Mouse (Mus musculus): ENCODE measurements around the gene Morc3. TPM values are rescaled to one million over a fixed set of nuclear protein-coding genes. Genes with fewer than 3 reads are reported as not detected.

Morc3 gene
- polyA plus RNA-seq, 1 experiment from 2014 or later: 41.9 TPM

DNA sequence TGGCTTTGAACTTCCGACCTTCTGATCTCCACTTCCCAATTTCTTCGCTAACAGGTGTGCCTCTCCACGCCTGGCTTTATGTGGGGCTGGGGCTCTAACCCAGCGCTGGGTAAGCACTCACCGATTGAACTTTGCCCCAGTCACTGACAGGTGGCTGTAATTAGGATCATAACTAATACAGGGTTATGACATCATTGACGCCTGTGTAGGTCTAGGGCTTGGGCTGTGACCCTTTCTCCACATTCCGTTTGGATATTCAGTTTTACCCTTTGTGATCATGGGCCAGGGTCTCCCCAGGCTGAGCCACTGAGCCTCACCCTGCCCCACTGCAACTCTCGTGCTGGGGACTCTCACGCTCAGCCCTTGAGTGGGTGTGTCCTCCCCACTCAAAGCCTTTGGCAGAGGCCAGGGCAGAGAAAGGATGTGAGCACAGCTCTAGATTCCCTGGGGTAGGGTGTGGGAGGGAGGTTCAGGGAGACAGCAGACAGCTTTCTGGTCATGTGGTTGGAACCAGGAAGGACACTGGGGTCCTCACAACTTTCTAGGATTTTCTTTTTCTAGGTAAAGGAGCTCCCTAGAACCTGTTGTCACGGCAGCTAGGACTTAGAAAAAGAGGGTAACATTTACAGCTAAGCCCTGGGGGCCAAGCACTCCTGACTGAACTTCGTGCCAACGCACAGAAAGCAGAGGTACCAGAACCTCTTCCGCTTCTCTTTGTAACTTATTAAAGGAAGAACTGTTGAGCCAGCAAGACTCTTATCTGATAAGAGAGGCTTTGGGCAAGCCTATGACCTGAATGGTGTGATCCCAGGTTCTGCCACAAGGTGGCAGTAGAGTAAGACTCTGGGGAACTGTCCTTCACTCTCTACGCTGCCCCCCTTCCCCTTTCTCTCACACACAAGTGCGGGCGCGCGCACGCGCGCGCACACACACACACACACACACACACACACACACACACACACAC is 86.1 kb downstream of the Morc3 start:
- no peak overlapping the region for H3K9ac ChIP-seq
- peak; percentile 72; the same call in 1 of the 2 replicates for ATAC-seq
- no peaks in the 10 kb centered on the region for H3K27me3 ChIP-seq
- 47% methylated on average over 18 of the region's 22 CpGs for WGBS
- no peaks in the 10 kb centered on the region for H3K9me3 ChIP-seq (replicated peaks)
- H3K4me3 ChIP-seq: peak overlapping the region; percentile 10; the same call in 1 of the 2 replicates
- H3K4me2 ChIP-seq: peak overlapping the region; percentile 42
- no peaks in the 10 kb centered on the region for H3K36me3 ChIP-seq (ENCODE audit: poor library complexity, severe bottlenecking)
- no peak overlapping the region for H3K27ac ChIP-seq
- H3K4me1 ChIP-seq: 0 out of 2 replicates have a peak, but pooled peaks cover 3% of the 10 kb centered on the region

DNA sequence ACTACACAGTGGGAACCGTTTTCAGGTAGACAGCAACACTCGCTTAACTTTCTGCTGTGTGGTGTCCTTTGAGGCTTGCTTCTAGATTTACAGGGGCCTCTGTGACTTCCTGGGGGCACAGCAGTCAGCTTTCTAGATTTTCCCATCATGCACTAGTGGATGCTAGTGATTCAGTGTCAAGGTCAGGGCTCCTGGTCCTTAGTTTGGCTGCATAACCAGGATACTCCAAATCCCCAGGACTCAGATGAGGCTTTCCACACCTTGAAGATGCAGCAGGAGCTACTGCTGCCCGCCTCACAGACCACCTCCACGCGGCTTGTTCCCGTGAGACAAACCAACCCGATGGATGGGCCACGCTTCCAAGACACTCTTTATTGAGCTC is 86.7 kb downstream of the Morc3 start:
- peak overlapping the region; percentile 42 for H3K4me2 ChIP-seq

DNA sequence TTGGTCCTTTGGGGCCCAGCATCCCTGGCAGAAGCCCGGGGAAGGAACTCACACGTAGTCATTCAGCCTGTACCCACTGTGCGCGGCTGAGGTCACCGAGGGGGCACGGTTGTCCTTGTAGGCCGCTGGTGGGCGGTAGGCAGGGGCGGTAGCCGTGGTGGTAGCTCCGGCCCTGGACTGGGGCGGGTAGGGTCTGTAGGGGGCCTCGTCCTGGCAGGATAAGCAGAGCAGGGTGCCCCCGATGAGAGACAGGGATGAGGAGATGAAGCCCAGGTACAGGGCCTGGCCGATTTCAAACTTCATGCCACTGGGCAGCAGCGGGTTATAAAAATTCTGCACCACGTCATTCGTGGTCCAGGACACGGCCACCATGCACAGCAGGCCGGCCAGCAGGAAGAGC is 87.3 kb downstream of the Morc3 start:
- WGBS: 78% methylated on average over 20 of the region's 20 CpGs
- ATAC-seq: no peak

More for the DNA sequence above, 86.7 kb downstream of the Morc3 start:
- H3K9ac ChIP-seq: no peak overlapping the region
- H3K36me3 ChIP-seq (ENCODE audit: poor library complexity, severe bottlenecking): no peaks in the 10 kb centered on the region
- 69% methylated on average over 8 of the region's 8 CpGs for WGBS
- H3K4me1 ChIP-seq: 0 out of 2 replicates have a peak, but pooled peaks cover 3% of the 10 kb centered on the region
- no peak overlapping the region for H3K27ac ChIP-seq
- H3K27me3 ChIP-seq: no peaks in the 10 kb centered on the region
- H3K9me3 ChIP-seq (replicated peaks): no peaks in the 10 kb centered on the region
- peak overlapping the region; percentile 10; the same call in 1 of the 2 replicates for H3K4me3 ChIP-seq
- no peak for ATAC-seq

DNA sequence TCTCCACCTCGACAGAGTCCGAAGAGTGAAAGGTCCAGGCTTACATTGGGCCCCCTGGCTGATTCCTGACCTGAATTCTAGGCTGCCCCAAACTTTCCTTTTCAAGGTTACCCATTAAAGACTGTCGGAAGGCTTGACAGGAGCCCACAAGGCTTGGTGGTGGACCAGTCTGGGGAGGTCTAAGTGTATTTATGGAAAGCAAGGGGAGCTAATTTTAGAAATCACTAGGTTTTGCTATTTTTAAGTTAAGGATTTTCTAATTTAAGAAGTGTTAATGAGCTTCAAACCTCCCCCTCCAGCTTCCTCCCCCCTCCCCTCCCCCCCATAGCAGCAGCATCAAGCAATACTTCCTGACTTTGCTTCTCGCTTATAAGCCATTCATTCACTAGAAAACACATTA is 88.8 kb downstream of the Morc3 start:
- no peaks in the 10 kb centered on the region for H3K36me3 ChIP-seq (ENCODE audit: poor library complexity, severe bottlenecking)
- H3K4me2 ChIP-seq: no peak overlapping the region
- no peaks in the 10 kb centered on the region for H3K27me3 ChIP-seq
- ATAC-seq: no peak
- H3K4me1 ChIP-seq: 0 out of 2 replicates have a peak, but pooled peaks cover 3% of the 10 kb centered on the region
- no peaks in the 10 kb centered on the region for H3K9me3 ChIP-seq (replicated peaks)
- H3K9ac ChIP-seq: no peak overlapping the region
- WGBS: 79% methylated on average over 4 of the region's 4 CpGs
- H3K4me3 ChIP-seq: no peak overlapping the region
- H3K27ac ChIP-seq: no peak overlapping the region

More for the DNA sequence above, 87.3 kb downstream of the Morc3 start:
- no peak overlapping the region for H3K27ac ChIP-seq
- H3K36me3 ChIP-seq (ENCODE audit: poor library complexity, severe bottlenecking): no peaks in the 10 kb centered on the region
- H3K9ac ChIP-seq: no peak overlapping the region
- no peaks in the 10 kb centered on the region for H3K9me3 ChIP-seq (replicated peaks)
- no peak overlapping the region for H3K4me3 ChIP-seq
- 0 out of 2 replicates have a peak, but pooled peaks cover 3% of the 10 kb centered on the region for H3K4me1 ChIP-seq
- no peaks in the 10 kb centered on the region for H3K27me3 ChIP-seq
- no peak overlapping the region for H3K4me2 ChIP-seq

DNA sequence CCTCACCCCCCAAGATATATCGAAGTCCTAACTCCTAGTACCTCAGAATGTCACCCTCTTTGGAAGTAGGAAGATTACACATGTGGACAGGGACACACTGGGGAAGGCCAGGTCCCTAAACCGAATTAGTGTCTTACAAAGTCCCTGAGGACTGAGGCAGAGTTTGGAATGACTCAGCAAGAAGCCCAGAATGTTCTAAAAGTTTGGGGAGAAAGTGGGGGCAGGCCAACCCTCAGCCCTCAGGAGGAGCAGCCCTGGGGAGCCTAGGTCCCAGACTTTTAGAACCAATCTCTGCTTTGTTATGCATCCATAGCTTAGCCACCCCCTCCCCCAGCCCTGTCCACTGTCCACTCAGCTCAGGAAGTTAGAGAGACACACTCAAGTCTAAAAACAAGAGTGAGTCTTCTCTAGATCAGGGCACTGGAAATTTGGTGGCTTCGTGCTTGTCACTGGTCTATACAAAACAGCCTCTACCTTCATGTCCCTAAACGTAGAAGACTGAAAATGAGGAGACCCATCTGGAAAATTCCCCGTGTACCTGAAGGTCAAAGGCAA is 91.0 kb downstream of the Morc3 start:
- no peak for ATAC-seq
- Histone ChIP-seq H3K4me2 (no peak overlapping the region), H3K27me3 (no peaks in the 10 kb centered on the region), H3K27ac (no peak overlapping the region), H3K36me3 (ENCODE audit: poor library complexity, severe bottlenecking) (no peaks in the 10 kb centered on the region), H3K9ac (no peak overlapping the region), H3K4me3 (no peak overlapping the region), H3K4me1 (0 out of 2 replicates have a peak, but pooled peaks cover 3% of the 10 kb centered on the region), H3K9me3 (replicated peaks) (no peaks in the 10 kb centered on the region)
- WGBS: 77% methylated on average over 5 of the region's 5 CpGs

DNA sequence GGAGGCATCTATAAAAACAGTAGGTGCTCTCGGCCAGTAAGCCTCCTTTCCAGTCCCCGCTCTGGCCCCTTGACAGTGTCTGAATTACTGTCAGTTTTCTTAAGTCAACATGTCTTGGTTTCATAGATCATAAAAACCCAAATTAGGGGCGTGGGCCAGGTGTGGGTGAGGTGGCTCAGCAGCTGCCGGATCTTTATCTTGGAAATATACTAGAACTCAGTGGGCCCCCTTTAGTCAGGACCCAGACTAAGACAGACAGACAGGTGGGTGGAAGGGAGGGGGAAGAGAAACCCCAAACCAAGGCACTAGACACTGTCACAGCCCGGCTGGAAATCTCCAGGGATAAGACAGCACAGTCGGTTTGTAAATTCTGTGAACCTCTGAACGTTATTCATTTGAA is 91.9 kb downstream of the Morc3 start:
- H3K4me3 ChIP-seq: no peak overlapping the region
- no peaks in the 10 kb centered on the region for H3K4me1 ChIP-seq
- no peaks in the 10 kb centered on the region for H3K9me3 ChIP-seq (replicated peaks)
- no peak for ATAC-seq
- no peak overlapping the region for H3K9ac ChIP-seq
- no peaks in the 10 kb centered on the region for H3K36me3 ChIP-seq (ENCODE audit: poor library complexity, severe bottlenecking)
- WGBS: 77% methylated on average over 7 of the region's 7 CpGs
- H3K27ac ChIP-seq: no peak overlapping the region
- no peak overlapping the region for H3K4me2 ChIP-seq
- H3K27me3 ChIP-seq: no peaks in the 10 kb centered on the region

Other genes starting within 250 kb of the Morc3 start
- gene Setd4, start 228.1 kb upstream of the Morc3 start, polyA plus RNA-seq (2015; fragmentation: Nextera tagmentation; extraction: Ambion mirVana): 14.2 and 16.0 TPM in 2 replicates
- gene Cbr1, start 226.3 kb upstream of the Morc3 start, polyA plus RNA-seq (2015; fragmentation: Nextera tagmentation; extraction: Ambion mirVana): 122 and 136 TPM in 2 replicates
- not detected in 2 replicates for gene Gm5678, start 204.0 kb upstream of the Morc3 start, polyA plus RNA-seq (2015; fragmentation: Nextera tagmentation; extraction: Ambion mirVana)
- 0.15 TPM in 1 of 2 replicates, not detected in the other for gene Cbr3, start 148.9 kb upstream of the Morc3 start, polyA plus RNA-seq (2015; fragmentation: Nextera tagmentation; extraction: Ambion mirVana)
- gene Dop1b, start 120.2 kb upstream of the Morc3 start, polyA plus RNA-seq (2015; fragmentation: Nextera tagmentation; extraction: Ambion mirVana): 17.1 and 18.3 TPM in 2 replicates
- 70.0 and 74.4 TPM in 2 replicates for gene Chaf1b, start 51.8 kb downstream of the Morc3 start, polyA plus RNA-seq (2015; fragmentation: Nextera tagmentation; extraction: Ambion mirVana)
- gene Cldn14, start 176.7 kb downstream of the Morc3 start, polyA plus RNA-seq (2015; fragmentation: Nextera tagmentation; extraction: Ambion mirVana): 0.39 TPM in 1 of 2 replicates, not detected in the other